Comparison of ENCODE assay signal across 1 mouse cellular context in the genomic region with DNA sequence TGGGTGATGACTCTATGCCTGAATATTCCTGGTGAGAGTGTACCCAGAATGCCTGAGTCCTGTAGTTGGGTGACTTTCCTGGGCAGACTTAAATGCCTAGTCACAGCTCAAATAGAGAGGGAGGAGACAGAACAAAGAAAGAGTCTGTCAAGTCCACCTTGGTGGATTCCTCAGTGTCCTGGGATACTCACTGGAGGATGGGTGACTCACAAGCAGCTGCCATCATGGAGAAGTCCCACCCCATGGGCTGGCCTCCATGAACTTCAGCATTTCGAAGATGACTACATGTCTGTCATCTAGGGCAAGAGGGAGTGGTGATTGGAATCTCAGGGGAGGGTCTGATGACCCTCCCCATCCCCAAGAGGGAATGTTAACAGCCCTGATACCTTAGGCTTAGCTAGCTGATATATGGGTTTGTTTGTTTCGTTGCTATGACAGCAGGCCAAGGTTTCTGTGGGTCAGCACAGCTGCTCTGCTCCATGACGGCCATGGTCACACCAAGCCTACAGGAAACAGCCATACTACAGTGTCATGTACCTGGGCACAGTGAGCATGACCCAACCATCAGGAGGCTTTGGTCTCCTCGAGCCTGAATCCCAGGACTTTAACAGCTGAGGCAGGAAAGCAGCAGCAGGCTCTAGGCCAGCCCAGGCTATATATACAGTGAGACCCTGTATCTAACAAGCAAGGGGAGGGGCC.
TF ChIP-seq lines count a peak whose summit lies in the region.

No protein-coding gene starts in this region.

TF ChIP-seq in ES-E14, 5 proteins besides CTCF, POLR2A, EP300 and RAD21:
- no peak for TF ChIP-seq HCFC1 (IDR thresholded peaks at IDR 0.05; ENCODE audit: borderline replicate concordance, insufficient read depth, low read length)
- TF ChIP-seq MAFK (IDR thresholded peaks at IDR 0.05; ENCODE audit: insufficient read depth, low read depth, low read length): peak; percentile 25; the same call in 1 of the 2 replicates
